Mouse (Mus musculus): ENCODE data around the gene Lce1h. TPM values are rescaled to one million over a fixed set of nuclear protein-coding genes. Genes with fewer than 3 reads are reported as not detected.

The Lce1h gene
- polyA plus RNA-seq, 1 experiment from 2014 or later = not detected

Other genes starting within 250 kb of the Lce1h start
- not detected in 2 replicates for gene 2310046K23Rik, start 230.6 kb downstream of the Lce1h start, polyA plus RNA-seq (2015; fragmentation: Nextera tagmentation; extraction: Ambion mirVana)
- gene Ivl, start 191.3 kb downstream of the Lce1h start, polyA plus RNA-seq (2015; fragmentation: Nextera tagmentation; extraction: Ambion mirVana) = not detected in 2 replicates
- gene Smcp, start 176.1 kb downstream of the Lce1h start, polyA plus RNA-seq (2015; fragmentation: Nextera tagmentation; extraction: Ambion mirVana) = not detected in 2 replicates
- gene 2210017I01Rik, start 157.6 kb downstream of the Lce1h start, polyA plus RNA-seq (2015; fragmentation: Nextera tagmentation; extraction: Ambion mirVana) = not detected in 2 replicates
- gene Lce6a, start 143.4 kb downstream of the Lce1h start, polyA plus RNA-seq (2015; fragmentation: Nextera tagmentation; extraction: Ambion mirVana) = not detected in 2 replicates
- gene Lce1a1, start 116.8 kb downstream of the Lce1h start, polyA plus RNA-seq (2015; fragmentation: Nextera tagmentation; extraction: Ambion mirVana) = not detected in 2 replicates
- gene Lce1b, start 108.1 kb downstream of the Lce1h start, polyA plus RNA-seq (2015; fragmentation: Nextera tagmentation; extraction: Ambion mirVana) = not detected in 2 replicates
- gene Lce1a2, start 94.8 kb downstream of the Lce1h start, polyA plus RNA-seq (2015; fragmentation: Nextera tagmentation; extraction: Ambion mirVana) = not detected in 2 replicates
- not detected in 2 replicates for gene Lce1c, start 85.8 kb downstream of the Lce1h start, polyA plus RNA-seq (2015; fragmentation: Nextera tagmentation; extraction: Ambion mirVana)
- not detected in 2 replicates for gene Lce1d, start 77.9 kb downstream of the Lce1h start, polyA plus RNA-seq (2015; fragmentation: Nextera tagmentation; extraction: Ambion mirVana)
- gene Lce1e, start 56.0 kb downstream of the Lce1h start, polyA plus RNA-seq (2015; fragmentation: Nextera tagmentation; extraction: Ambion mirVana) = not detected in 2 replicates
- not detected in 2 replicates for gene Lce1f, start 44.7 kb downstream of the Lce1h start, polyA plus RNA-seq (2015; fragmentation: Nextera tagmentation; extraction: Ambion mirVana)
- not detected in 2 replicates for gene Gm38119, start 26.0 kb downstream of the Lce1h start, polyA plus RNA-seq (2015; fragmentation: Nextera tagmentation; extraction: Ambion mirVana)
- gene Lce1g, start 12.7 kb downstream of the Lce1h start, polyA plus RNA-seq (2015; fragmentation: Nextera tagmentation; extraction: Ambion mirVana) = not detected in 2 replicates
- gene Lce1i, start 13.8 kb upstream of the Lce1h start, polyA plus RNA-seq (2015; fragmentation: Nextera tagmentation; extraction: Ambion mirVana) = not detected in 2 replicates
- not detected in 2 replicates for gene Lce1j, start 25.4 kb upstream of the Lce1h start, polyA plus RNA-seq (2015; fragmentation: Nextera tagmentation; extraction: Ambion mirVana)
- not detected in 2 replicates for gene Lce1k, start 42.8 kb upstream of the Lce1h start, polyA plus RNA-seq (2015; fragmentation: Nextera tagmentation; extraction: Ambion mirVana)
- gene Kprp, start 62.2 kb upstream of the Lce1h start, polyA plus RNA-seq (2015; fragmentation: Nextera tagmentation; extraction: Ambion mirVana) = not detected in 2 replicates
- not detected in 2 replicates for gene Lce1l, start 86.2 kb upstream of the Lce1h start, polyA plus RNA-seq (2015; fragmentation: Nextera tagmentation; extraction: Ambion mirVana)
- gene 2310050C09Rik, start 105.2 kb upstream of the Lce1h start, polyA plus RNA-seq (2015; fragmentation: Nextera tagmentation; extraction: Ambion mirVana) = not detected in 2 replicates
- not detected in 2 replicates for gene Lce3a, start 161.2 kb upstream of the Lce1h start, polyA plus RNA-seq (2015; fragmentation: Nextera tagmentation; extraction: Ambion mirVana)
- not detected in 2 replicates for gene Lce3b, start 167.9 kb upstream of the Lce1h start, polyA plus RNA-seq (2015; fragmentation: Nextera tagmentation; extraction: Ambion mirVana)
- not detected in 2 replicates for gene Lce3c, start 179.4 kb upstream of the Lce1h start, polyA plus RNA-seq (2015; fragmentation: Nextera tagmentation; extraction: Ambion mirVana)
- not detected in 2 replicates for gene Lce3d, start 192.3 kb upstream of the Lce1h start, polyA plus RNA-seq (2015; fragmentation: Nextera tagmentation; extraction: Ambion mirVana)
- gene Lce3e, start 202.0 kb upstream of the Lce1h start, polyA plus RNA-seq (2015; fragmentation: Nextera tagmentation; extraction: Ambion mirVana) = not detected in 2 replicates
- gene Lce3f, start 227.2 kb upstream of the Lce1h start, polyA plus RNA-seq (2015; fragmentation: Nextera tagmentation; extraction: Ambion mirVana) = not detected in 2 replicates

Measured in hindbrain, embryonic 13.5 days (tissue).